Mouse (Mus musculus) CH12.LX (cell line): ENCODE results near the gene Kcnh5. TPM values are rescaled to one million over a fixed set of nuclear protein-coding genes. Genes with fewer than 3 reads are reported as not detected.

ENCODE experiments used
- DNase-seq: peaks from one replicate; pipeline ENCODE4 v3.0.0-alpha.2; 2013; ENCODE audit errors: extremely low read depth
- H3K27ac ChIP-seq: 2 replicates; pipeline ENCODE4 v1.5.1; 2012; ENCODE audit warnings: low read depth, mild to moderate bottlenecking, control low read depth, moderate library complexity; ENCODE audit not compliant: insufficient read depth
- H3K27me3 ChIP-seq: replicated peaks from 2 replicates; pipeline ENCODE3; 2012; ENCODE audit warnings: inconsistent platforms
- H3K36me3 ChIP-seq, 2 experiments: replicated peaks in 1 of 2; 2 replicates each; pipeline versions ENCODE3 to v1.6.1; 2012; ENCODE audit warnings: inconsistent platforms in 1 of 2, low read length in 1 of 2, mild to moderate bottlenecking in 1 of 2, mixed read lengths in 1 of 2, moderate library complexity in 1 of 2; ENCODE audit not compliant: control insufficient read depth in 1 of 2, insufficient read depth in 1 of 2
- H3K4me1 ChIP-seq, 2 experiments: 2 replicates each; pipeline ENCODE4 v1.6.1; 2012; ENCODE audit warnings: inconsistent platforms in 1 of 2, moderate library complexity in 1 of 2; ENCODE audit not compliant: insufficient read depth in 2 of 2, control insufficient read depth in 1 of 2
- H3K4me2 ChIP-seq: 2 replicates; pipeline ENCODE4 v1.6.1; 2012; ENCODE audit warnings: low read depth, mild to moderate bottlenecking, control low read depth; ENCODE audit not compliant: poor library complexity, insufficient read depth, severe bottlenecking
- H3K4me3 ChIP-seq, 3 experiments: fragments of 150-350 bp in 1 of 3; sonication (generic) in 1 of 3; replicated peaks in 1 of 3; 2 replicates each; pipeline versions ENCODE3 to v1.5.1; 2011 to 2012; ENCODE audit warnings: low read depth in 2 of 3, low read length in 2 of 3, mild to moderate bottlenecking in 2 of 3, moderate library complexity in 2 of 3, control low read depth in 1 of 3, improper control_type of control experiment in 1 of 3, inconsistent platforms in 1 of 3, mixed read lengths in 1 of 3; ENCODE audit not compliant: poor library complexity in 1 of 3
- H3K79me2 ChIP-seq: replicated peaks from 2 replicates; pipeline ENCODE4 v1.6.1; 2012; ENCODE audit warnings: mild to moderate bottlenecking, moderate library complexity; ENCODE audit not compliant: control insufficient read depth, poor library complexity, insufficient read depth, severe bottlenecking; ENCODE audit errors: extremely low read depth
- H3K9ac ChIP-seq: 2 replicates; pipeline ENCODE4 v1.6.1; 2012; ENCODE audit warnings: low read depth, mild to moderate bottlenecking, control low read depth, moderate library complexity; ENCODE audit not compliant: insufficient read depth
- H3K9me3 ChIP-seq: replicated peaks from 2 replicates; pipeline ENCODE3; 2012; ENCODE audit warnings: low read length, inconsistent platforms, mixed read lengths
- BHLHE40 ChIP-seq: IDR thresholded peaks from 2 replicates; pipeline ENCODE4 v1.6.1; 2011; ENCODE audit warnings: mild to moderate bottlenecking, low read depth, low read length, improper control_type of control experiment
- CHD1 ChIP-seq: IDR thresholded peaks from 2 replicates; pipeline ENCODE4 v1.6.1; 2012; ENCODE audit warnings: low read depth, low read length, improper control_type of control experiment, inconsistent platforms
- CHD2 ChIP-seq: IDR thresholded peaks from 2 replicates; pipeline ENCODE4 v1.6.1; 2011; ENCODE audit warnings: low read length, improper control_type of control experiment
- E2F4 ChIP-seq: IDR thresholded peaks from 2 replicates; pipeline ENCODE4 v1.6.1; 2011; ENCODE audit warnings: low read depth, low read length, improper control_type of control experiment; ENCODE audit not compliant: insufficient replicate concordance
- ELF1 ChIP-seq: IDR thresholded peaks from 2 replicates; pipeline ENCODE4 v1.6.1; 2014; ENCODE audit warnings: low read depth, mild to moderate bottlenecking, inconsistent platforms, low read length, improper control_type of control experiment
- ETS1 ChIP-seq: conservative IDR thresholded peaks from 2 replicates; pipeline ENCODE4 v1.6.1; 2012; ENCODE audit warnings: low read depth, mild to moderate bottlenecking, inconsistent platforms, low read length, improper control_type of control experiment, moderate library complexity
- HCFC1 ChIP-seq: IDR thresholded peaks from 2 replicates; pipeline ENCODE4 v1.6.1; 2012; ENCODE audit warnings: low read depth, mild to moderate bottlenecking, inconsistent platforms, low read length, improper control_type of control experiment
- IRF4 ChIP-seq: IDR thresholded peaks from 2 replicates; pipeline ENCODE4 v1.6.1; 2014; ENCODE audit warnings: low read depth, mild to moderate bottlenecking, inconsistent platforms, low read length, improper control_type of control experiment
- JUN ChIP-seq: IDR thresholded peaks from 2 replicates; pipeline ENCODE4 v1.6.1; 2011; ENCODE audit warnings: low read depth, mild to moderate bottlenecking, low read length, improper control_type of control experiment, moderate library complexity; ENCODE audit not compliant: insufficient read depth
- JUND ChIP-seq: conservative IDR thresholded peaks from 2 replicates; pipeline ENCODE4 v1.6.1; 2011; ENCODE audit warnings: low read depth, low read length, improper control_type of control experiment
- KAT2A ChIP-seq: IDR thresholded peaks from 2 replicates; pipeline ENCODE4 v1.6.1; 2012; ENCODE audit warnings: low read length, improper control_type of control experiment, inconsistent platforms; ENCODE audit not compliant: insufficient replicate concordance
- MAFK ChIP-seq: IDR thresholded peaks from 2 replicates; pipeline ENCODE4 v1.6.1; 2011; ENCODE audit warnings: low read length, improper control_type of control experiment; ENCODE audit not compliant: insufficient replicate concordance
- MAZ ChIP-seq: IDR thresholded peaks from 2 replicates; pipeline ENCODE4 v1.6.1; 2012; ENCODE audit warnings: low read depth, mild to moderate bottlenecking, inconsistent platforms, low read length, improper control_type of control experiment, moderate library complexity
- MEF2A ChIP-seq: IDR thresholded peaks from 2 replicates; pipeline ENCODE4 v1.6.1; 2014; ENCODE audit warnings: low read depth, mild to moderate bottlenecking, inconsistent platforms, low read length, improper control_type of control experiment, borderline replicate concordance
- NRF1 ChIP-seq: IDR thresholded peaks from 2 replicates; pipeline ENCODE4 v1.6.1; 2014; ENCODE audit warnings: low read depth, mild to moderate bottlenecking, inconsistent platforms, low read length, improper control_type of control experiment, moderate library complexity
- PAX5 ChIP-seq: IDR thresholded peaks from 2 replicates; pipeline ENCODE4 v1.6.1; 2012; ENCODE audit warnings: low read length, inconsistent platforms, mixed read lengths
- POLR2AphosphoS2 ChIP-seq: IDR thresholded peaks from 2 replicates; pipeline ENCODE4 v1.6.1; 2011; ENCODE audit warnings: low read depth, low read length, improper control_type of control experiment
- RAD21 ChIP-seq: IDR thresholded peaks from 2 replicates; pipeline ENCODE4 v1.6.1; 2011; ENCODE audit warnings: low read depth, mild to moderate bottlenecking, low read length, improper control_type of control experiment, moderate library complexity
- RCOR1 ChIP-seq: conservative IDR thresholded peaks from 2 replicates; pipeline ENCODE4 v1.6.1; 2012; ENCODE audit warnings: low read depth, mild to moderate bottlenecking, inconsistent platforms, low read length, improper control_type of control experiment
- SMC3 ChIP-seq: IDR thresholded peaks from 2 replicates; pipeline ENCODE4 v1.6.1; 2011; ENCODE audit warnings: low read depth, low read length, improper control_type of control experiment
- USF1 ChIP-seq: IDR thresholded peaks from 2 replicates; pipeline ENCODE4 v1.6.1; 2014; ENCODE audit warnings: low read depth, mild to moderate bottlenecking, inconsistent platforms, low read length, improper control_type of control experiment
- USF2 ChIP-seq: conservative IDR thresholded peaks from 2 replicates; pipeline ENCODE4 v1.6.1; 2011; ENCODE audit warnings: low read depth, low read length, improper control_type of control experiment
- ZC3H11A ChIP-seq: IDR thresholded peaks from 2 replicates; pipeline ENCODE4 v1.6.1; 2012; ENCODE audit warnings: low read depth, mild to moderate bottlenecking, inconsistent platforms, low read length, improper control_type of control experiment
- ZKSCAN1 ChIP-seq: IDR thresholded peaks from 2 replicates; pipeline ENCODE4 v1.6.1; 2012; ENCODE audit warnings: low read depth, inconsistent platforms, low read length, improper control_type of control experiment, borderline replicate concordance
- ZNF384 ChIP-seq: IDR thresholded peaks from 2 replicates; pipeline ENCODE4 v1.6.1; 2012; ENCODE audit warnings: low read depth, low read length, improper control_type of control experiment, inconsistent platforms
- dilution Hi-C: fragments of 300-500 bp; cut with MboI; formaldehyde crosslinking; loops from 2 replicates; pipeline ENCODE4 v1.14.3; 2020; ENCODE audit warnings: low sequenced_read_pairs; ENCODE audit not compliant: extremely low pct_unique_long_range_greater_than_20kb, extremely low pct_ligation_motif_present
- in situ Hi-C: fragments of 300-500 bp; cut with MboI; formaldehyde crosslinking; loops from 3 replicates; pipeline ENCODE4 v1.14.3; 2019; ENCODE audit warnings: low sequenced_read_pairs, low pct_ligation_motif_present, low pct_unique_long_range_greater_than_20kb, mixed read lengths
- polyA plus RNA-seq: library from polyadenylated mRNA; unstranded; fragments of >175 nt; gene quantifications from 2 replicates; pipeline ENCODE4 v1.2.1, GENCODE M21; 2012; ENCODE audit warnings: low read depth; ENCODE audit not compliant: insufficient read length
- total RNA-seq, 2 experiments: library from RNA; depleted of rRNA; stranded (reverse); fragments of 300-350 nt in 1 of 2; fragments of >200 nt in 1 of 2; gene quantifications; 2 replicates each; pipeline ENCODE4 v1.2.3; 2012 to 2014

Gene Kcnh5
- total and polyA plus RNA-seq, 3 experiments = 0.04 TPM; not detected in 2

- 0 out of 2 replicates have a peak, but pooled peaks have one; percentile 28 for TF ChIP-seq ETS1
- TF ChIP-seq ELF1 = no peak
- TF ChIP-seq IRF4 = peak; percentile 52
- no peak for TF ChIP-seq MAZ
These were observed 106.1 kb downstream of the Kcnh5 start (continued) for GRCm38 (mm10) chr12:75071043-75071442.

- no peaks in the 10 kb centered on the region for H3K9me3 ChIP-seq
- no peak overlapping the region for H3K27ac ChIP-seq
- dilution Hi-C loops = no loop called here
- no peaks in the 10 kb centered on the region for H3K27me3 ChIP-seq
- H3K4me3 ChIP-seq = no peak overlapping the region
- H3K79me2 ChIP-seq = no peaks in the 10 kb centered on the region
- no peak for TF ChIP-seq USF2
- no peak for TF ChIP-seq RCOR1
- TF ChIP-seq JUN = no peak
- no peak for TF ChIP-seq PAX5
- TF ChIP-seq MAFK = no peak
- TF ChIP-seq JUND = no peak
- no peak for TF ChIP-seq MAZ
- TF ChIP-seq POLR2AphosphoS2 = no peak
- TF ChIP-seq ZC3H11A = no peak
- no peak for TF ChIP-seq RAD21
- no peak for TF ChIP-seq USF1
- no peaks in the 10 kb centered on the region for H3K36me3 ChIP-seq
- H3K4me1 ChIP-seq = peaks cover under 1 to 9% of the 10 kb centered on the region in 2 experiments; a peak in 3 of 4 replicates
- DNase-seq = no peak
- no peak overlapping the region for H3K9ac ChIP-seq
- no peak overlapping the region for H3K4me2 ChIP-seq
- in situ Hi-C loops = no loop called here
These were observed 114.6 kb downstream of the Kcnh5 start for GRCm38 (mm10) chr12:75062571-75062970.

- Histone ChIP-seq H3K4me1 (peaks cover 2 to 13% of the 10 kb centered on the region in 2 experiments; a peak in 3 of 4 replicates), H3K79me2 (no peaks in the 10 kb centered on the region), H3K9ac (no peak overlapping the region), H3K27me3 (no peaks in the 10 kb centered on the region), H3K36me3 (no peaks in the 10 kb centered on the region), H3K9me3 (no peaks in the 10 kb centered on the region), H3K4me3 (no peak overlapping the region), H3K27ac (no peak overlapping the region), H3K4me2 (no peak overlapping the region)
- DNase-seq = no peak
- dilution Hi-C loops (no loop called here), in situ Hi-C loops (no loop called here)
- no peak for TF ChIP-seq KAT2A
- no peak for TF ChIP-seq ZNF384
- TF ChIP-seq HCFC1 = no peak
- no peak for TF ChIP-seq USF1
- TF ChIP-seq CHD2 = no peak
- TF ChIP-seq BHLHE40 = no peak
- no peak for TF ChIP-seq SMC3
- TF ChIP-seq NRF1 = no peak
- TF ChIP-seq ZC3H11A = no peak
- no peak for TF ChIP-seq E2F4
- no peak for TF ChIP-seq JUND
- no peak for TF ChIP-seq RAD21
- no peak for TF ChIP-seq RCOR1
- no peak for TF ChIP-seq ZKSCAN1
- no peak for TF ChIP-seq MEF2A
- TF ChIP-seq MAZ = no peak
- TF ChIP-seq CHD1 = no peak
- TF ChIP-seq IRF4 = no peak
These were observed 115.4 kb downstream of the Kcnh5 start for GRCm38 (mm10) chr12:75061731-75062130.
